Mouse (Mus musculus): ENCODE data around the gene Trank1. TPM values are rescaled to one million over a fixed set of nuclear protein-coding genes. Genes with fewer than 3 reads are reported as not detected.

The Trank1 gene
- polyA plus RNA-seq, 1 experiment, result not detected

DNA sequence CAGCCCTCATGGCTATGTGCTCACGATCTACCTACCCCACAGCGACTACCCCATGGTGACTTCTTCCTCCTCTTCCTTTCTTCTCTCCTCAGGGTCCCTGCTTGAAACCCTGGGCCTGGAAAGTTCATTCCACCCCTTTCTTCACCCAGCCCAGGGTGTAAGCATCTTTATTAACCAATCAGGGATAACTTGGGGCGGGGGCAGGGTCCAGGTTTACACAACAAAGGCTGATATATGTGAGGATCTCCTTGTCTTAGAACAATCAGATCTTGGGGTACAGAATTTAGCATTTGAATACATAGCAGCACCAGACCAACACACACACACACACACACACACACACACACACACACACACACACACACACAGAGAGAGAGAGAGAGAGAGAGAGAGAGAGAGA is 26.5 kb upstream of the Trank1 start:
- Histone ChIP-seq H3K27ac (ENCODE audit: insufficient read depth, low read depth, low read length) (no peak overlapping the region), H3K4me1 (ENCODE audit: control insufficient read depth, insufficient read depth, low read length) (peaks cover 13% of the 10 kb centered on the region), H3K4me3 (ENCODE audit: insufficient read depth, low read length) (no peak overlapping the region)
- TF ChIP-seq POLR2A (IDR thresholded peaks at IDR 0.05; ENCODE audit: borderline replicate concordance, low read depth, low read length) (no peak), CTCF (IDR thresholded peaks at IDR 0.05; ENCODE audit: low read depth, low read length) (no peak)

DNA sequence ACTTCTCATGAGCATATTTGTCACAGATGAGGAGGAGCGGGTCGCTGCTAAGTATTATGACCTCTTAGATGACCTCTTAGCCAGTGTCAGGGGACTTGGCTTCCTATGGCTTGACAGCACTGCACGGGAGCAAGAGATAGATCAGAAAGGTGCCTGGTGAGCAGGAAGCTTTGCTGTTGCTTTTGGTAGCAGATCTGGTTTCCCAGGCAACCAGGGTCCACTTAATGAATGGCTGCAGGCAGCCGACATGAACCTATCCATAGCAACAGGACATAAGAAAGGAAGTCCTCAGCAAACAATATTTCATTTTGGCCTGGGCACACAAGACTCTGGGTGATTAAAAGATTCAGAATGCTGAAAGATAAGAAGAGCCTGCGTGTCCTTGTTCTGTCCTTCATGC is 25.9 kb upstream of the Trank1 start:
- H3K27ac ChIP-seq (ENCODE audit: insufficient read depth, low read depth, low read length), result no peak overlapping the region
- peaks cover 13% of the 10 kb centered on the region for H3K4me1 ChIP-seq (ENCODE audit: control insufficient read depth, insufficient read depth, low read length)
- TF ChIP-seq POLR2A (IDR thresholded peaks at IDR 0.05; ENCODE audit: borderline replicate concordance, low read depth, low read length), result no peak
- TF ChIP-seq CTCF (IDR thresholded peaks at IDR 0.05; ENCODE audit: low read depth, low read length), result no peak
- H3K4me3 ChIP-seq (ENCODE audit: insufficient read depth, low read length), result no peak overlapping the region

DNA sequence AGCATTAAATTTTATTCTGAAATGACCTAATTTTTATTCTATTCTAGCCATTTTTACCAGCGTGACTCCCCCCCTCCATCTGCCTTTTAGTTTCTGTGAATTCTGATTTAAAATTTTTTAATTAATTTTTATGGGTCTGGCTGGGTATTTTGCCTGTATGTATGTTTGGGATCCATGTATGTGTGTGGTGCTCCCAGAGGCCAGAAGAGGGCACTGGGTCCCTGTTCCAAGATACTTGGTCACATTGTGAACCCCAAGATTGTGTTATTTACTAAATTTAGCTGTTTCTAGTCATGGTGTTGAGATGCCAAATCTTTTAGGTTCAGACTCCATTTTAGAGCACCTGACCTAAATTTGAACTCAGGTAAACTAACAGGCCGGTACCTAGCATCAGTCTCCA is 25.1 kb upstream of the Trank1 start:
- peaks cover 13% of the 10 kb centered on the region for H3K4me1 ChIP-seq (ENCODE audit: control insufficient read depth, insufficient read depth, low read length)
- TF ChIP-seq CTCF (IDR thresholded peaks at IDR 0.05; ENCODE audit: low read depth, low read length), result no peak
- TF ChIP-seq POLR2A (IDR thresholded peaks at IDR 0.05; ENCODE audit: borderline replicate concordance, low read depth, low read length), result no peak
- no peak overlapping the region for H3K4me3 ChIP-seq (ENCODE audit: insufficient read depth, low read length)
- H3K27ac ChIP-seq (ENCODE audit: insufficient read depth, low read depth, low read length), result no peak overlapping the region

DNA sequence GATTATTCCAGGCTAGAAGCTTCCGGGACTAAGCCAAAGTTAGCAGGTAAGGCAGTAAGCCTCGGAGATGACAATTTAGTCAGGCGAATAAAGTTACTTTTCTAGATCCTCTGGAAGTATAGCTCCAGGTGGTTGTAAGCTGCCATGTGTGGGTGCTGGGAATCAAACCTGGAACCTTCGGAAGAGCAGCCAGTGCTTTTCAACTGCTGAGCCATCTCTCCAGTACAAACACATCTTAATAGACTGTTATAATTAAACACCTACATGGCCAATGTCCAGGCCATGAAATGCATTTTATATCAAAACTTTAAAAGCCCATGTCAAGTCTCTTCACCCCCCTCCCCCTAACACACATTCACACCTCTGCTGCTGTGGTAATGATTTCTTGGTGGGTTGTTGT is 23.6 kb upstream of the Trank1 start:
- H3K4me1 ChIP-seq (ENCODE audit: control insufficient read depth, insufficient read depth, low read length), result peaks cover 13% of the 10 kb centered on the region
- no peak overlapping the region for H3K4me3 ChIP-seq (ENCODE audit: insufficient read depth, low read length)
- TF ChIP-seq CTCF (IDR thresholded peaks at IDR 0.05; ENCODE audit: low read depth, low read length) (no peak), POLR2A (IDR thresholded peaks at IDR 0.05; ENCODE audit: borderline replicate concordance, low read depth, low read length) (no peak)
- no peak overlapping the region for H3K27ac ChIP-seq (ENCODE audit: insufficient read depth, low read depth, low read length)

DNA sequence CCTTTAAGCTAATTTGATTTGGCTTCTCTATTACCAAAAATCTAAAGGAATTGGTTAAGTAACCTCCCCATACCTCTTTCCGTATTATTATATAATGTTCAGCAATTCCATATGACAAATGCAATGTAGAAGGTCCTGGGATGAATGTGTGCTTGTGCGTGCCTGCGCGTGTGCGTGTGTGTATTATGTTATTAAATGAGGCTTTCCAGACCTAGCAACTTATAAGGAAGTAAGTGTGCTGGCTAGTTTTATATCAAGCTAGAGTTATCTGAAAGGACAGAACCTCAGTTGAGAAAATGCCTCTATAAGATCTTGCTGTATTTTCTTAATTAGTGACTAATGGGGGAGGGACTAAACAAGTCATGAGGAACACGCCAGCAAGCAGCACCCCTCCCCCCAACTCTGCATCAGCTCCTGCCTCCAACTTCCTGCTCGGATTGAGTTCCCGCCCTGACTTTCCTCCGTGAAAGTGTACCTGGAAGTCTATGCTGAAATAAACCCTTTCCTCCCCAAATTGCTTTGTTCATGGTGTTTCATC is 22.2 kb upstream of the Trank1 start:
- Histone ChIP-seq H3K4me3 (ENCODE audit: insufficient read depth, low read length) (peak overlapping the region; percentile 21; the same call in 1 of the 2 replicates), H3K4me1 (ENCODE audit: control insufficient read depth, insufficient read depth, low read length) (peaks cover 13% of the 10 kb centered on the region), H3K27ac (ENCODE audit: insufficient read depth, low read depth, low read length) (peak overlapping the region; percentile 66)
- no peak for TF ChIP-seq CTCF (IDR thresholded peaks at IDR 0.05; ENCODE audit: low read depth, low read length)
- TF ChIP-seq POLR2A (IDR thresholded peaks at IDR 0.05; ENCODE audit: borderline replicate concordance, low read depth, low read length), result no peak

DNA sequence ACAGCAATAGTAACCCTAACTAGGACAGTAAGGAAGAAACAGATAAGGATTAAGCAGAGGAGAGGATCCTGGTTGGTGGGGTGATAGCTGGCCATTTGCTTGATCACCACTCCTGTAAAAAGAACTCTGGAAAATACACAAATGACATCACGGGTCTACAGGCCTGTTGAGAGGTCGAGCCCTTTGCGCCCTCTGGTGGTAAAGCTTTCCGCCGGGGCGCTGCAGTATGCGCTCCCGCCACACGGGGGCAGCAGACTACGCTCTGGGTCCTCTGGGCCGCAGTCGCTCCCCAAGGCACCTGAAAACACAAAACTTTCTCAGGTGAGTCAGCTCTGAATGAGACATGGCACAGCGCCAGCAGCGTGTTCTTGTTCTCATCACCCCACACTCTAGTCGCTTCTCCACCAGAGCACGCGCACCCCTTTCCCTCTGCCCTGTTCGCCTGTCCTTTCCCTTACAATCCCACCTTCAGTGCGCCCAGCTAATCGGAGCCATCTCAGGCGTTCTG is 21.7 kb upstream of the Trank1 start:
- peak overlapping the region; percentile 21; the same call in 1 of the 2 replicates for H3K4me3 ChIP-seq (ENCODE audit: insufficient read depth, low read length)
- H3K4me1 ChIP-seq (ENCODE audit: control insufficient read depth, insufficient read depth, low read length), result peaks cover 13% of the 10 kb centered on the region
- peak overlapping the region; percentile 66 for H3K27ac ChIP-seq (ENCODE audit: insufficient read depth, low read depth, low read length)
- no peak for TF ChIP-seq POLR2A (IDR thresholded peaks at IDR 0.05; ENCODE audit: borderline replicate concordance, low read depth, low read length)
- peak; percentile 99 for TF ChIP-seq CTCF (IDR thresholded peaks at IDR 0.05; ENCODE audit: low read depth, low read length)

DNA sequence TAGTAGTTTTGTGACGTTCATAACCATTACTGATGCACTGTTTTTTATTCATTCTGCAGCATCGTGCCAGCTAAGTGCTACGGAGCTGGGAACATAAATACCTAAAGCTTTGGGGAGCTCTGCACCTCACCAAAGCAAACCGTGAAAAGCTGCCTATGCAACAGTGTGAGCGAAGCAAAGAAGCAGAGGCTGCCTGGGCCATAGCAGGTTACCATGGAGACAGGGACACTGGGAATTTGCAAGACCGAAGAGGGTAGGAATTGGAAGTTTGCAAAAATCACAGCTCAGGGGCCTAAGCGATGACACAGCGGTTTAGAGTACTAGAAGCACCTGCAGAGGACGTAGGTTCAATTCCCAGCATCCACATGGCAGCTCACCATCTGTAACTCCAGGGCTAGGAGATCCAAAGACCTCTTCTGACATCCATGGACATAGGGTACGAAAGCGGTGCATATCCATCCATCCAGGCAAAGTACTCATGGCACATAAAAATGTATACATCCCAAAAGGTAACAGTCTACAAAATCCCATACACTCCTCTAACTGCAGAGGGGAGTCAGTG is 20.9 kb upstream of the Trank1 start:
- Histone ChIP-seq H3K27ac (ENCODE audit: insufficient read depth, low read depth, low read length) (no peak overlapping the region), H3K4me3 (ENCODE audit: insufficient read depth, low read length) (no peak overlapping the region), H3K4me1 (ENCODE audit: control insufficient read depth, insufficient read depth, low read length) (peaks cover 13% of the 10 kb centered on the region)
- TF ChIP-seq POLR2A (IDR thresholded peaks at IDR 0.05; ENCODE audit: borderline replicate concordance, low read depth, low read length), result no peak
- no peak for TF ChIP-seq CTCF (IDR thresholded peaks at IDR 0.05; ENCODE audit: low read depth, low read length)

DNA sequence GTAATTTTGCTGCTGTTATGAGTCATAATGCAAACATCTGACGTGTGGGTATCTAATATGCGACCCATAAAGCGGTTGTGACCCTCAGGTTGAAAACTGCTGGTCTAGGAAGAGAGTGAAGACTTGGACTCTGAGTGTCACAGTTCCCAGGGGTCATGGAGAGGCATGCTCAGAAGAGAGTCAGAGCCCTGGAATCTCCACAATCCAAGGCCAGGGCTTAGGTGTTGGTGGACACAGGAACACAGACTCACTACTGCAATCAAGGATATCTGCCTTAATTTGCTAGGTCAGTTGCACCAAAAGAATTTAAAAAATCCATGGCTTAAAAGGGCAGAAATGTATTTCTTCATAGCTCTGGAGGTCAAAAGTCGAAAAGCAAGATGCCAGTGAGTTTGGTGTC is 18.3 kb upstream of the Trank1 start:
- no peak for TF ChIP-seq CTCF (IDR thresholded peaks at IDR 0.05; ENCODE audit: low read depth, low read length)
- Histone ChIP-seq H3K27ac (ENCODE audit: insufficient read depth, low read depth, low read length) (no peak overlapping the region), H3K4me3 (ENCODE audit: insufficient read depth, low read length) (no peak overlapping the region), H3K4me1 (ENCODE audit: control insufficient read depth, insufficient read depth, low read length) (peaks cover 6% of the 10 kb centered on the region)

DNA sequence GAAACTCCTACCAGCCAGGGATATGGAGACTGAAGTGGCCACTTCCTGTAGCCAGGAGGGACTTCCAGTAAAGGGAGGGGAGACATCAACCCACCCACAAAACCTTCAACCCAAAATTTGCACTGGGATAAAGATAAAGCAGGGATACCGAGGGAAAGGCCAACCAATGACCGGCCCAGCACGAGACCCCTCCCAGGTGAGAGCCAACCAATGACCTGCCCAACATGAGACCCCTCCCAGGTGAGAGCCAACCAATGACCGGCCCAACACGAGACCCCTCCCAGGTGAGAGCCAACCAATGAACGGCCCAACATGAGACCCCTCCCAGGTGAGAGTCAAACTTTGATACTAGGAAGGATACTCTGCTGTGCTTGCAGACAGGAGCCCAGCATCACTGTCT is 16.6 kb upstream of the Trank1 start:
- Histone ChIP-seq H3K4me3 (ENCODE audit: insufficient read depth, low read length) (no peak overlapping the region), H3K27ac (ENCODE audit: insufficient read depth, low read depth, low read length) (no peak overlapping the region), H3K4me1 (ENCODE audit: control insufficient read depth, insufficient read depth, low read length) (no peaks in the 10 kb centered on the region)
- TF ChIP-seq CTCF (IDR thresholded peaks at IDR 0.05; ENCODE audit: low read depth, low read length), result no peak
- TF ChIP-seq POLR2A (IDR thresholded peaks at IDR 0.05; ENCODE audit: borderline replicate concordance, low read depth, low read length), result no peak

DNA sequence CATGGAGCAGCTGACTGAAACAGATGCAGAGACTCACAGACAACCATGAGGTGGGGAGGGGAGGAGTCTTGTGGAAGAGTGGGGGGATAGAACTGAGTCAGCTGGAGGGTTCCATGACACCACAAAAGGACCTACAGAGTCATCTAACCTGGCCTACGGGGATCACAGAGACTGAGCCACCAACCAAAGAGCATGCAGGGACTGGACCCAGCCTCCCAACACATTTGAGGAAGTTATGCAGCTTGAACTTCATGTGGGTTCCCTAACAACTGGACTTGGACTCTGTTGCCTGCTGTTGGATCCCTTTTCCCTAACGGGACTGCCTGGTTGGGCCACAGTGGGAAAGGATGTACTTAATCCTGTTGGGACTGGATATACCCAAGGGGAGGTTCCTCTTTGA is 16.2 kb upstream of the Trank1 start:
- no peak for TF ChIP-seq POLR2A (IDR thresholded peaks at IDR 0.05; ENCODE audit: borderline replicate concordance, low read depth, low read length)
- TF ChIP-seq CTCF (IDR thresholded peaks at IDR 0.05; ENCODE audit: low read depth, low read length), result no peak
- Histone ChIP-seq H3K4me3 (ENCODE audit: insufficient read depth, low read length) (no peak overlapping the region), H3K4me1 (ENCODE audit: control insufficient read depth, insufficient read depth, low read length) (no peaks in the 10 kb centered on the region)

More for the DNA sequence above, 16.2 kb upstream of the Trank1 start:
- H3K27ac ChIP-seq (ENCODE audit: insufficient read depth, low read depth, low read length), result no peak overlapping the region
